Mouse (Mus musculus) embryo, embryonic 11.5 days (tissue): ENCODE data around the gene Dgkz.

Experiments used
- DNase-seq: peaks from one replicate; pipeline ENCODE4 v3.0.0-alpha.2; 2012; ENCODE audit warnings: low read depth, low spot score

Dgkz gene

DNA sequence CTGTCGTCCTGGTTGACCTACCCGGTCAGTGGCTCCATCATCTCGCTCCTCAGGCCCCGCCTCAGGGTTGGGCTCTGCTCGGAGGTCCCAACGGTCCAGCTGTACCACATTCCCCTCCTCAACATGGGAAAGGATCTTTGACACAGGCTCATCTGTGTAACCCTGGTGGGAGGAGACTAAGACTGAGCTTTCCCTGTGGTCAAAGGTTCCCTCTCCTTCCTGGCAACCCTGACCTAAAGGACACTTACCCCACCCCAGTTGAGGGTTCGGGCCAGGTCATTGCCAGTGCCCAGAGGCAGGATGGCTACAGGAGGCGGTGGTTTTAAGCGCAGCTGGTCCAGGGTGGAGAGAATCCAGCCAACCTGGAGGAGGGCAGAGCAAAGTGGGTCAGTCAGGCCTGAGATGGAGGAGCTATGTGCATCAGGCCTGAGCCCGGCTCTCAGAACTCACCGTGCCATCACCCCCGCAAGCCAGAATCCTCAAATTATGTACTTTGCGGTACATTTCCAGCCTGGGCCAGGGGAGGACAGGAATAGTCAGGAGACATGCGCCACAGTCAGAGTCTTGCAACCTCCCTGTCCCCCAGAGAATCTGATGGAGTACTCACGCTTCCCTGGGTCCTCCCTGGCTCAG lies 36.2 kb downstream of the Dgkz start:
- DNase-seq: no peak

DNA sequence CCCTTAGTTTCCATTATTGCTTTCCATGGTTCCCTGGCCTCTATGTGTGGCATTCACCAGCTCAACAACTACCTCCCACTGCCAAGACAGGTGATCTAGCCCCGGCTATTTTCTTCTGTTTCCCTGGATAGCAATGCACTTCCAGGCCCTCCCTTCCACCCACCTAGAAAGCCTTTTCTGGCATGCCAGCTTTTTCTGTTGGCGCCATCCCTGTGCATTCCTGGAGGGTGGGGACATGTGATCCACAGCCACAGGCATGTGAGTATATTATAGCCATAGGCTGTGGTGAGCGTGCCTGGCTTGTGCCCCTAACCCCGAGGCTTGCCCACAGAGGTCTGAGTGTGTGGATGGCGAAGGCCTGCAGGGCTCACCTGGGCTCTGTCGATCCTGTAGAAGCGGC lies 39.5 kb downstream of the Dgkz start:
- no peak for DNase-seq

DNA sequence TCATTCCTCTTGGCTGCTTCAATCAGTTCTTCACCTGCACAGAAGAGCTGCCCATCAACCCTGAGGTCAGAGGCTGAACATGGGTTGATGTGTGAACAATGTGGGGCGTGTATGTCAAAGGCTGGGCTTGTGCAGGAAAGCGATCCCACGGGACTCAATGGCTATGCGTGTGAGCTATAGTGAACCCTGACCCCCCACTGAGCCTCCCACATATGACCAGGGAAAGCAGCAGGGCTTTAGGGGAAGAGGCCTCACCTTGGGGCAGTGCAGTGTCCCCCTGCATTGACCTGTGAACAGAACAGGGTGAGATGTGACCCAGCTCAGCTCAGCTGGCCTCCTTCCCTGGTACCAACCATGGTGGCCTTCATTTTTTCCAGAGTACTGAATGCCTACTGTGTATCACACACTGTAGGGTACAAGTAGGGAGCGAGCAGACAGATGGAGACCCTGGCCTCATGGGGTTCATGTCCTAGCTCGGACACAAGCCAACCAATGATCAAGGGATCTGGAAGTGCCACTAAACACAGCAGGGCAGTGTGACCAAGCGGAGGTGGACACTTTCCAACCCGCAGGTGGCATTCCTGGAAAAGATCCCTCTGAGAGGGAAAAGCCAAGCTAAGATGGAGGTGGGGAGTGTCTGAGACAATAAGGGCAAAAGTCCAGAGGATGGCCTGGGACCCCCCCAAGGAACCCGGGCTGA lies 40.7 kb downstream of the Dgkz start:
- DNase-seq: no peak

GRCm38 (mm10) chr2:91934016-91934415 lies 41.6 kb downstream of the Dgkz start:
- DNase-seq: no peak

DNA sequence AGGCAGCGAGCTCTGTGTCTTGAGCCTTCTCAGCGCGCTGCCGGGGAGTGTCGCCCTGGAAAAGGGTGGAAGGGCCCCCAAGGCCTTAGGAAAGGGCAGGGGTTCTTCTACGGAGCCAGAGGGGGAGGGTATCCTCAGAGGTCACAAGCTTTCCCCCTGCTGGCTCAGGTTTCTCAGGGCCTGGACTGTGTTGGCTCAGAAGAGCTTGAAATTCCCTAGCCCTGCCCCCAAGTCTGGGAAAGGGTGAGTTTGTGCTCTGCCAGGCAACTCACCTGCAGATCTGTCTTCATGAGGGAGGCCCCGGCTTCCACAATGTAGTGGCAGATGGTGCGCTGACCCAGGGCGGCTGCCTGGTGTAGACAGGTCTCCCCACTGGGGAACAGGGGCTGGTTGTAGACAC lies 42.2 kb downstream of the Dgkz start:
- no peak for DNase-seq

GRCm38 (mm10) chr2:91932737-91933350 lies 42.8 kb downstream of the Dgkz start:
- DNase-seq: no peak

- no peak for DNase-seq
Observed at GRCm38 (mm10) chr2:91932160-91932711, 43.4 kb downstream of the Dgkz start, which contains the start of gene Mdk. Gene Mdk, minus strand, starts transcription at chr2:91932297.

DNA sequence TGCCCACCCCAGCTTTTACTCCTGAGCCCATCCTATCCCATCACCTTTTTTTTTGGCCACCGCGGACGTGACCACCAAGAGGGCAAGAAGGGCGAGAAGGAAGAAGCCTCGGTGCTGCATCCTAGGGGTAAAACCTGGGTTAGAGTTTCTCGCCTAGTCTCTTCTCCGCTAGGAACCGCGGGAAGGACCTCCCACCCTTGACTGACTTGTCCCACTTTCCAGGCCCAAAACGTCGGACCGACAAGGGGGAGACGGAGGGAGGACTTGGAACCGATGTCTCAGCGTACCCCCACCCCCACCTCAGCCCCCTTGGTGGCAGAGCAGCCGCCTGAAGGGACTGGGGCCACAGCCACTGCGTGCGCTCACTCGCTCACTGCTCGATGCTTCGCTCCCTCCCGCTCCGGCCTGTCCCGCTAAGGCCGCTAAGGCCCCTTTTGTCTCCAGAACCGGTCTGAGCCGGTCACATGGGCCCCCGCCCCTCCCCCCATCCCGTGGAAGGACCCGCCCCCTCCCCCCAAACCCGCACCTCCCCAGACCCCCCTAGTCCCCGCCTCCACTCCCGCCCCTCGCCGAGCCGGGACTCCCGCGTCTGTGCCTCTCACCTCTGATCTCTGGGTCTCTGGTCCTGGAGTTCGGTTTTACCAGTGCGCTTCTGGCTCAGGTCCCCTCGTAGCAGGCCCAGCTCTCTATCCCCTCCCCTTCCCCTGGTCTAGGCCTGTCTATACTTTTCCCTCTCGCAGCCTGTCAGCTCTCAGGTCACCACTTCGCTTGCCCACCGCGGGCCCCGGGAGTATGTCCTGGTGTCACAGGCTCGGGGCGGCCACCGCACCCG lies 44.1 kb downstream of the Dgkz start:
- peak; percentile 74 for DNase-seq

DNA sequence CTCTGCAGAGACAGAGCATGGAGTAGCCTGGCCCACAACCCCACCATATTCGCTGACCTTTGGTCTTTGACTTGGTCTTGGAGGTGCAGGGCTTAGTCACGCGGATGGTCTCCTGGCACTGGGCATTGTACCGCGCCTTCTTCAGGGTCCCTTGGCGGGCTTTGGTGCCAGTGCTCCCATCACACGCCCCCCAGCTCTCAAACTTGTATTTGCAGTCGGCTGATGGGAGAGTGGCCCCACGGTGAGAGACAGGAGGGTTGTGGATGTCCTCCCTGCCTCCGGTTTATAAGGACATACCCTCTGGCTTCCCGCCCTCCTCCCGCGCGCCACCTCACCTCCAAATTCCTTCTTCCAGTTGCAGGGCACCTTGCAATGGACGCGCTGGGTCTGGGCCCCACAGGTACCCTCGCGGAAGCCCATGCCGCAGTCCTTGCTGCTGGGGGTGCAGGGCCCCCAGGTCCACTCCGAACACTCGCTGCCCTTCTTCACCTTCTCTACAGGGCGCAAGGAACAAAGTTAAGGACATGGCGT lies 44.8 kb downstream of the Dgkz start:
- DNase-seq: no peak

GRCm38 (mm10) chr2:91929936-91930335 lies 45.7 kb downstream of the Dgkz start:
- peak; percentile 79 for DNase-seq

DNA sequence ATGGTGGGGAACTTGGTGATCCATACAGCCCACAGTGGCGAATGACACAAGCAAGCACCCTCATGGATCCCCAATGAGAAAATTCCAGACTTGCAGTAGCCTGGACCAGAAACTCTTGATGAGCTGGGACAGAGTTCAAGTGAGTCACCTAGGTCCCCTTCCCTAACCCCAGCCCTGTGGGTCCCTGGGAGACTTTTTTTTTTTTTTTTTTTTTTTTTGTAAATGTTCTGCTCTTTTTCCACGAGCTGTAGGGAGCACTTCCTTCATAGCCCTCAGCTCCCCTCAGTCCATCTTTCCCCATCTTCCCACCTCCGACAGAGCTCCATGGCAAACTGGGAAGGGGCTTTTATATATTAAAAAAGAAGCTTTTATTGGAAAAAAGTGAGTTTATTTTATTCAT lies 46.2 kb downstream of the Dgkz start:
- no peak for DNase-seq

- DNase-seq: no peak
Observed at GRCm38 (mm10) chr2:91928534-91929350, 46.9 kb downstream of the Dgkz start.

GRCm38 (mm10) chr2:91927826-91928533 lies 47.7 kb downstream of the Dgkz start:
- peak; percentile 74 for DNase-seq

GRCm38 (mm10) chr2:91926949-91927348 lies 48.7 kb downstream of the Dgkz start, which contains the start of gene Chrm4:
Gene Chrm4, plus strand, starts transcription at chr2:91927249.
- no peak for DNase-seq

DNA sequence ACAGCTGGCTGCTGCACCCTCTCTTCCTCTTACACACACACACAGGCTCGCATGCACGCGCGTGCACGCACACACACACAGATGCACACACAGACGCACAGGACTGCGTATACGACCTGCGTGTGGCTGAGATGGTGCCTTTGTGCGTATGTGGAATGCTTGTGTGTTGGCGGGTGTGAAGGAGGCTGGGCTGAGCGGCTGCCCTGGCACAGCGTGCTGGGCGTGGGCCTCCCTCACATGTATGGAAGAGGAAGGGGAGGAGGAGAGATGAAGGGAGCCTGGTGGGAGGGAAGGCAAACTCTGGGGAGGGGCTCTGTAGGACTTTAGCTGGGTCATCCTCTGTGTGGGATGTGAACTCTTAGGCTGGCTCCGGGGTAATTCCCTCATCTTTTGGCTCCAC lies 50.2 kb downstream of the Dgkz start:
- DNase-seq: no peak

GRCm38 (mm10) chr2:91924726-91925125 lies 50.9 kb downstream of the Dgkz start:
- DNase-seq: no peak

- peak; percentile 68 for DNase-seq
Observed at GRCm38 (mm10) chr2:91923415-91924337, 52.0 kb downstream of the Dgkz start.

GRCm38 (mm10) chr2:91922586-91923414 lies 52.9 kb downstream of the Dgkz start:
- no peak for DNase-seq
